Mouse (Mus musculus): Measurements from ENCODE around the gene Ccr1l1.

Ccr1l1 gene

GRCm38 (mm10) chr9:123960161-123960560 lies 18.0 kb downstream of the Ccr1l1 start:
- DNase-seq (ENCODE audit: low spot score in 2 of 2) = no peak

GRCm38 (mm10) chr9:123957911-123958413 lies 20.2 kb downstream of the Ccr1l1 start:
- DNase-seq (ENCODE audit: low spot score in 2 of 2) = no peak

GRCm38 (mm10) chr9:123956892-123957291 lies 21.3 kb downstream of the Ccr1l1 start:
- DNase-seq (ENCODE audit: low spot score in 2 of 2) = no peak

- DNase-seq (ENCODE audit: low spot score in 2 of 2) = no peak
These were observed 24.7 kb downstream of the Ccr1l1 start for GRCm38 (mm10) chr9:123953551-123953950.

GRCm38 (mm10) chr9:123951176-123951575 lies 27.0 kb downstream of the Ccr1l1 start:
- DNase-seq (ENCODE audit: low spot score in 2 of 2) = no peak

GRCm38 (mm10) chr9:123949432-123949831 lies 28.8 kb downstream of the Ccr1l1 start:
- no peak for DNase-seq (ENCODE audit: low spot score in 2 of 2)

- DNase-seq (ENCODE audit: low spot score in 2 of 2) = no peak
These were observed 30.4 kb downstream of the Ccr1l1 start for GRCm38 (mm10) chr9:123947815-123948214.

- no peak for DNase-seq (ENCODE audit: low spot score in 2 of 2)
These were observed 36.2 kb downstream of the Ccr1l1 start for GRCm38 (mm10) chr9:123942025-123942424.

GRCm38 (mm10) chr9:123941316-123941715 lies 36.9 kb downstream of the Ccr1l1 start:
- no peak for DNase-seq (ENCODE audit: low spot score in 2 of 2)

- no peak for DNase-seq (ENCODE audit: low spot score in 2 of 2)
These were observed 37.6 kb downstream of the Ccr1l1 start for GRCm38 (mm10) chr9:123940628-123941027.

GRCm38 (mm10) chr9:123940168-123940567 lies 38.0 kb downstream of the Ccr1l1 start:
- DNase-seq (ENCODE audit: low spot score in 2 of 2) = no peak

- no peak for DNase-seq (ENCODE audit: low spot score in 2 of 2)
These were observed 40.2 kb downstream of the Ccr1l1 start for GRCm38 (mm10) chr9:123937989-123938388.

GRCm38 (mm10) chr9:123936604-123937280 lies 41.5 kb downstream of the Ccr1l1 start:
- no peak for DNase-seq (ENCODE audit: low spot score in 2 of 2)

- no peak for DNase-seq (ENCODE audit: low spot score in 2 of 2)
These were observed 42.4 kb downstream of the Ccr1l1 start for GRCm38 (mm10) chr9:123935776-123936175.

GRCm38 (mm10) chr9:123935346-123935745 lies 42.9 kb downstream of the Ccr1l1 start:
- no peak for DNase-seq (ENCODE audit: low spot score in 2 of 2)

- no peak for DNase-seq (ENCODE audit: low spot score in 2 of 2)
These were observed 44.3 kb downstream of the Ccr1l1 start for GRCm38 (mm10) chr9:123933716-123934445.

- no peak for DNase-seq (ENCODE audit: low spot score in 2 of 2)
These were observed 45.1 kb downstream of the Ccr1l1 start for GRCm38 (mm10) chr9:123932911-123933675.

GRCm38 (mm10) chr9:123931761-123932700 lies 46.2 kb downstream of the Ccr1l1 start:
- no peak for DNase-seq (ENCODE audit: low spot score in 2 of 2)

GRCm38 (mm10) chr9:123930926-123931325 lies 47.3 kb downstream of the Ccr1l1 start:
- DNase-seq (ENCODE audit: low spot score in 2 of 2) = no peak

GRCm38 (mm10) chr9:123930476-123930875 lies 47.7 kb downstream of the Ccr1l1 start:
- DNase-seq (ENCODE audit: low spot score in 2 of 2) = no peak

- DNase-seq (ENCODE audit: low spot score in 2 of 2) = no peak
These were observed 48.3 kb downstream of the Ccr1l1 start for GRCm38 (mm10) chr9:123929936-123930335.
